Mouse (Mus musculus) stomach, embryonic 16.5 days (tissue): ENCODE results near the gene Wdr89. TPM values are rescaled to one million over a fixed set of nuclear protein-coding genes. Genes with fewer than 3 reads are reported as not detected.

Source experiments
- ATAC-seq: fragments of 200-750 bp; cut with Nextera tagmentation; 2 replicates; pipeline ENCODE4 v1.8.0; 2017; ENCODE audit warnings: moderate number of reproducible peaks, moderate TSS enrichment; ENCODE audit not compliant: insufficient read depth, low FRiP score
- H3K27ac ChIP-seq: fragments of 300-500 bp; sonication (generic); 2 replicates; pipeline ENCODE4 v1.5.1; 2014; ENCODE audit warnings: low read length
- H3K27me3 ChIP-seq: fragments of 300-500 bp; sonication (generic); 2 replicates; pipeline ENCODE4 v1.6.1; 2014; ENCODE audit warnings: low read length, control low read depth, mixed read lengths; ENCODE audit not compliant: control insufficient read depth, insufficient read depth
- H3K36me3 ChIP-seq: fragments of 300-500 bp; sonication (generic); 2 replicates; pipeline ENCODE4 v1.6.1; 2014; ENCODE audit warnings: low read length; ENCODE audit not compliant: control insufficient read depth, insufficient read depth
- H3K4me1 ChIP-seq: fragments of 300-500 bp; sonication (generic); 2 replicates; pipeline ENCODE4 v1.6.1; 2014; ENCODE audit warnings: low read length, control low read depth, mixed read lengths; ENCODE audit not compliant: control insufficient read depth, insufficient read depth
- H3K4me2 ChIP-seq: fragments of 300-500 bp; sonication (generic); 2 replicates; pipeline ENCODE4 v1.6.1; 2014; ENCODE audit warnings: low read depth, low read length, mixed read lengths
- H3K4me3 ChIP-seq: fragments of 300-500 bp; sonication (generic); replicated peaks from 2 replicates; pipeline ENCODE4 v1.5.1; 2014; ENCODE audit warnings: mild to moderate bottlenecking, low read length
- H3K9ac ChIP-seq: fragments of 300-500 bp; sonication (generic); 2 replicates; pipeline ENCODE4 v1.6.1; 2014; ENCODE audit warnings: low read length
- H3K9me3 ChIP-seq: fragments of 300-500 bp; sonication (generic); replicated peaks from 2 replicates; pipeline ENCODE4 v1.6.1; 2016; ENCODE audit warnings: low read length, control low read depth; ENCODE audit not compliant: control insufficient read depth
- WGBS: fragments of 180-500 bp; shearing (Covaris S2); extraction: QIAGEN DNeasy Blood & Tissue Kit; methylation state at CpG from one replicate; pipeline ENCODE4 v1.1.7; 2014; 5-methylcytosine and 5-hydroxymethylcytosine counted together
- polyA plus RNA-seq: library from polyadenylated mRNA; unstranded; fragments of >200 nt; fragmentation: Nextera tagmentation; extraction: Ambion mirVana; gene quantifications from 2 replicates; pipeline ENCODE4 v1.2.1, GENCODE M21; 2015

The Wdr89 gene
- polyA plus RNA-seq, 1 experiment from 2014 or later = 8.3 TPM

GRCm38 (mm10) chr12:75593817-75594216 lies 75.5 kb downstream of the Wdr89 start:
- 49% methylated on average over 4 of the region's 4 CpGs for WGBS
- Histone ChIP-seq H3K4me2 (peak overlapping the region; percentile 94), H3K27ac (no peak overlapping the region), H3K4me3 (no peak overlapping the region), H3K36me3 (peaks cover 8% of the 10 kb centered on the region; the same call in 1 of the 2 replicates), H3K4me1 (peaks cover 10% of the 10 kb centered on the region), H3K9me3 (no peaks in the 10 kb centered on the region), H3K27me3 (no peaks in the 10 kb centered on the region), H3K9ac (no peak overlapping the region)
- no peak for ATAC-seq

- Histone ChIP-seq H3K27me3 (no peaks in the 10 kb centered on the region), H3K27ac (no peak overlapping the region), H3K36me3 (peaks cover 14% of the 10 kb centered on the region; the same call in 1 of the 2 replicates), H3K9ac (no peak overlapping the region), H3K9me3 (no peaks in the 10 kb centered on the region), H3K4me3 (no peak overlapping the region), H3K4me2 (no peak overlapping the region), H3K4me1 (no peaks in the 10 kb centered on the region)
- no peak for ATAC-seq
Measured at GRCm38 (mm10) chr12:75587501-75587900, 81.8 kb downstream of the Wdr89 start.

- Histone ChIP-seq H3K4me2 (no peak overlapping the region), H3K4me1 (no peaks in the 10 kb centered on the region), H3K36me3 (0 out of 2 replicates have a peak, but pooled peaks cover 6% of the 10 kb centered on the region), H3K27me3 (no peaks in the 10 kb centered on the region), H3K9me3 (no peaks in the 10 kb centered on the region), H3K27ac (no peak overlapping the region), H3K9ac (no peak overlapping the region), H3K4me3 (no peak overlapping the region)
- ATAC-seq = no peak
- WGBS = 77% methylated on average over 3 of the region's 3 CpGs
Measured at GRCm38 (mm10) chr12:75583776-75584175, 85.6 kb downstream of the Wdr89 start.

Other genes with a start within 250 kb of the Wdr89 start
- 7.3 and 7.8 TPM in 2 replicates for gene Ppp2r5e, start 73.3 kb downstream of the Wdr89 start, polyA plus RNA-seq
- gene Sgpp1, start 66.2 kb upstream of the Wdr89 start, polyA plus RNA-seq = 15.8 and 16.8 TPM in 2 replicates
- 37.1 and 42.1 TPM in 2 replicates for gene Syne2, start 148.6 kb upstream of the Wdr89 start, polyA plus RNA-seq